Comparison of ENCODE assay signal across 8 mouse cellular contexts in genomic region chr4:129557256-129557808, GRCm38 (mm10). TPM values are rescaled to one million over a fixed set of nuclear protein-coding genes. Genes with fewer than 3 reads are reported as not detected.
DNase-seq lines count a peak whose midpoint lies in the region; ATAC-seq and TF ChIP-seq lines count a peak whose summit lies in the region.

No protein-coding gene starts in this region.

- peaks cover 7% of the 10 kb centered on the region for H3K4me1 ChIP-seq in heart, embryonic 11.5 days (ENCODE audit: control insufficient read depth, insufficient read depth, low read length)
- 0 out of 2 replicates have a peak, but pooled peaks cover 14% of the 10 kb centered on the region for H3K4me1 ChIP-seq in hindbrain, postnatal 0 days (ENCODE audit: insufficient read depth, low read length)
- peaks cover 11% of the 10 kb centered on the region for H3K4me1 ChIP-seq in midbrain, embryonic 15.5 days

- no peak for ATAC-seq in heart, embryonic 11.5 days (replicated peaks; ENCODE audit: insufficient number of reproducible peaks, low FRiP score, low TSS enrichment)
- ATAC-seq in hindbrain, postnatal 0 days = 0 out of 2 replicates have a peak, but pooled peaks have one; percentile 15
- peak; percentile 20; the same call in 1 of the 2 replicates for ATAC-seq in midbrain, embryonic 15.5 days (replicated peaks)

- DNase-seq in heart, postnatal 25 days (ENCODE audit: low spot score) = no peak
- peak; percentile 79 for DNase-seq in c-Kit-negative CD71-positive TER-119-positive erythroid progenitor cells, embryonic 14.5 days (ENCODE audit: low read depth, low spot score)
- no peak for DNase-seq in hindbrain, postnatal 0 days (ENCODE audit: low spot score)
- no peak for DNase-seq in frontal cortex, postnatal 25 days (ENCODE audit: low spot score in 2 of 2)
- no peak for DNase-seq in cerebellum, adult 9-11 months
- no peak for DNase-seq in urinary bladder, postnatal 25 days (ENCODE audit: low spot score)

- no peak for TF ChIP-seq CTCF in hindbrain, postnatal 0 days (IDR thresholded peaks at IDR 0.05; ENCODE audit: low read depth)

- no peak overlapping the region for H3K9ac ChIP-seq in heart, embryonic 11.5 days (ENCODE audit: low read depth, low read length)
- no peak overlapping the region for H3K9ac ChIP-seq in hindbrain, postnatal 0 days (replicated peaks; ENCODE audit: low read length)
- no peak overlapping the region for H3K9ac ChIP-seq in midbrain, embryonic 15.5 days

- H3K4me2 ChIP-seq in heart, embryonic 11.5 days = peak overlapping the region; percentile 84
- peak overlapping the region; percentile 88; the same call in 1 of the 2 replicates for H3K4me2 ChIP-seq in hindbrain, postnatal 0 days (ENCODE audit: low read depth, low read length)
- peak overlapping the region; percentile 67 for H3K4me2 ChIP-seq in midbrain, embryonic 15.5 days

- peak overlapping the region; percentile 64 for H3K27ac ChIP-seq in heart, embryonic 11.5 days (ENCODE audit: low read depth, low read length)
- H3K27ac ChIP-seq in hindbrain, postnatal 0 days = peak overlapping the region; percentile 82
- no peak overlapping the region for H3K27ac ChIP-seq in midbrain, embryonic 15.5 days

- no peaks in the 10 kb centered on the region for H3K36me3 ChIP-seq in heart, embryonic 11.5 days (ENCODE audit: control insufficient read depth, insufficient read depth, low read length)
- H3K36me3 ChIP-seq in hindbrain, postnatal 0 days (ENCODE audit: insufficient read depth, low read length) = no peaks in the 10 kb centered on the region
- no peaks in the 10 kb centered on the region for H3K36me3 ChIP-seq in midbrain, embryonic 15.5 days (replicated peaks)

- H3K9me3 ChIP-seq in heart, embryonic 11.5 days (replicated peaks; ENCODE audit: control insufficient read depth, low read length) = no peaks in the 10 kb centered on the region
- H3K9me3 ChIP-seq in hindbrain, postnatal 0 days (ENCODE audit: low read length) = no peaks in the 10 kb centered on the region
- H3K9me3 ChIP-seq in midbrain, embryonic 15.5 days = no peaks in the 10 kb centered on the region

- peaks cover 8% of the 10 kb centered on the region for H3K27me3 ChIP-seq in heart, embryonic 11.5 days (ENCODE audit: control insufficient read depth, insufficient read depth, low read length)
- no peaks in the 10 kb centered on the region for H3K27me3 ChIP-seq in hindbrain, postnatal 0 days (ENCODE audit: insufficient read depth, low read length)
- H3K27me3 ChIP-seq in midbrain, embryonic 15.5 days (replicated peaks) = no peaks in the 10 kb centered on the region

- 61% methylated on average over 9 of the region's 9 CpGs for WGBS in heart, embryonic 11.5 days (ENCODE audit: insufficient replicate concordance)
- WGBS in hindbrain, postnatal 0 days = 85% methylated on average over 9 of the region's 9 CpGs
- WGBS in midbrain, embryonic 15.5 days = 79% methylated on average over 9 of the region's 9 CpGs

- intact Hi-C loops in heart, postnatal 25 days (cut with DNase I) = no loop called here

- H3K4me3 ChIP-seq in heart, embryonic 11.5 days (ENCODE audit: low read depth, low read length) = peak overlapping the region; percentile 56
- H3K4me3 ChIP-seq in hindbrain, postnatal 0 days (ENCODE audit: low read length) = peak overlapping the region; percentile 41; the same call in 1 of the 2 replicates
- H3K4me3 ChIP-seq in midbrain, embryonic 15.5 days = no peak overlapping the region

RNA-seq across cellular contexts. Expression of gene Hdac1, which starts 14.8 kb away (rescaled TPM):
- 154 and 175 TPM in 2 replicates for polyA plus RNA-seq in heart, embryonic 11.5 days (2014; fragmentation: Nextera tagmentation; extraction: Ambion mirVana)
- total RNA-seq in heart, postnatal 25 days (2021) = 10 to 100 TPM; 15.9 to 18.6 TPM
- total RNA-seq in hindbrain, postnatal 0 days (2014; rRNA removed) = 20.7 and 38.0 TPM in 2 replicates
- 56.6 and 62.1 TPM in 2 replicates for polyA plus RNA-seq in hindbrain, postnatal 0 days (2015; fragmentation: Nextera tagmentation; extraction: Ambion mirVana)
- 86.1 and 99.3 TPM in 2 replicates for polyA plus RNA-seq in midbrain, embryonic 15.5 days (2015; fragmentation: Nextera tagmentation; extraction: Ambion mirVana)

RNA-seq across cellular contexts. Expression of gene Lck, which starts 16.1 kb away (rescaled TPM):
- 3.6 and 4.6 TPM in 2 replicates for polyA plus RNA-seq in heart, embryonic 11.5 days (2014; fragmentation: Nextera tagmentation; extraction: Ambion mirVana)
- total RNA-seq in heart, postnatal 25 days (2021) = 1 to 10 TPM in 1 of 2 experiments, under 1 TPM in 1; 0.47 to 1.2 TPM
- 10.1 and 12.5 TPM in 2 replicates for total RNA-seq in hindbrain, postnatal 0 days (2014; rRNA removed)
- 12.2 and 13.0 TPM in 2 replicates for polyA plus RNA-seq in hindbrain, postnatal 0 days (2015; fragmentation: Nextera tagmentation; extraction: Ambion mirVana)
- polyA plus RNA-seq in midbrain, embryonic 15.5 days (2015; fragmentation: Nextera tagmentation; extraction: Ambion mirVana) = 12.5 and 13.5 TPM in 2 replicates

RNA-seq across cellular contexts. Expression of gene Fam167b, which starts 21.0 kb away (rescaled TPM):
- polyA plus RNA-seq in heart, embryonic 11.5 days (2014; fragmentation: Nextera tagmentation; extraction: Ambion mirVana) = 3.6 TPM in 2 replicates
- 1 to 10 TPM in 1 of 2 experiments, under 1 TPM in 1; 0.70 to 1.0 TPM for total RNA-seq in heart, postnatal 25 days (2021)
- not detected in 2 replicates for total RNA-seq in hindbrain, postnatal 0 days (2014; rRNA removed)
- polyA plus RNA-seq in hindbrain, postnatal 0 days (2015; fragmentation: Nextera tagmentation; extraction: Ambion mirVana) = 0.33 and 0.48 TPM in 2 replicates
- 0.31 TPM in 1 of 2 replicates, not detected in the other for polyA plus RNA-seq in midbrain, embryonic 15.5 days (2015; fragmentation: Nextera tagmentation; extraction: Ambion mirVana)

RNA-seq across cellular contexts. Expression of gene Eif3i, which starts 43.1 kb away (rescaled TPM):
- polyA plus RNA-seq in heart, embryonic 11.5 days (2014; fragmentation: Nextera tagmentation; extraction: Ambion mirVana) = 194 and 200 TPM in 2 replicates
- total RNA-seq in heart, postnatal 25 days (2021) = 100 to 1,000 TPM; 119 to 129 TPM
- 364 and 401 TPM in 2 replicates for total RNA-seq in hindbrain, postnatal 0 days (2014; rRNA removed)
- 231 and 233 TPM in 2 replicates for polyA plus RNA-seq in hindbrain, postnatal 0 days (2015; fragmentation: Nextera tagmentation; extraction: Ambion mirVana)
- polyA plus RNA-seq in midbrain, embryonic 15.5 days (2015; fragmentation: Nextera tagmentation; extraction: Ambion mirVana) = 195 and 208 TPM in 2 replicates

RNA-seq across cellular contexts. Expression of gene Tmem234, which starts 43.1 kb away (rescaled TPM):
- 170 and 177 TPM in 2 replicates for polyA plus RNA-seq in heart, embryonic 11.5 days (2014; fragmentation: Nextera tagmentation; extraction: Ambion mirVana)
- 10 to 100 TPM; 38.5 to 42.3 TPM for total RNA-seq in heart, postnatal 25 days (2021)
- total RNA-seq in hindbrain, postnatal 0 days (2014; rRNA removed) = 150 and 182 TPM in 2 replicates
- 216 and 221 TPM in 2 replicates for polyA plus RNA-seq in hindbrain, postnatal 0 days (2015; fragmentation: Nextera tagmentation; extraction: Ambion mirVana)
- 198 and 199 TPM in 2 replicates for polyA plus RNA-seq in midbrain, embryonic 15.5 days (2015; fragmentation: Nextera tagmentation; extraction: Ambion mirVana)
